Mouse (Mus musculus) layer of hippocampus, adult 2 months (tissue): ENCODE data around the gene Dync2li1. TPM values are rescaled to one million over a fixed set of nuclear protein-coding genes. Genes with fewer than 3 reads are reported as not detected.

Source experiments
- DNase-seq, 2 experiments: peaks; one replicate each; pipeline ENCODE4 v3.0.0; 2022; ENCODE audit warnings: low spot score in 2 of 2
- H3K27ac ChIP-seq: fragments of 200-600 bp; 2 replicates; pipeline ENCODE4 v1.8.1; 2022
- H3K4me3 ChIP-seq: fragments of 200-600 bp; 2 replicates; pipeline ENCODE4 v1.8.1; 2022; ENCODE audit warnings: mild to moderate bottlenecking
- CTCF ChIP-seq: fragments of 200-600 bp; conservative IDR thresholded peaks from 2 replicates; pipeline ENCODE4 v1.8.1; 2022; ENCODE audit warnings: antibody characterized with exemption, mild to moderate bottlenecking, moderate library complexity
- total RNA-seq, 2 experiments: library from RNA; stranded (reverse); gene quantifications; 2 replicates each; pipeline ENCODE4 v1.2.3; 2021

Gene Dync2li1
- total RNA-seq, 2 experiments from 2014 or later = 20.5 to 22.5 TPM

GRCm38 (mm10) chr17:84641893-84642292 lies 15.6 kb downstream of the Dync2li1 start:
- H3K4me3 ChIP-seq = no peak overlapping the region
- TF ChIP-seq CTCF = peak; percentile 82
- no peak overlapping the region for H3K27ac ChIP-seq
- peak in 1 of 2 experiments; percentile 50 for DNase-seq

GRCm38 (mm10) chr17:84642324-84642723 lies 16.0 kb downstream of the Dync2li1 start:
- Histone ChIP-seq H3K4me3 (no peak overlapping the region), H3K27ac (0 out of 2 replicates have a peak overlapping the region, but pooled peaks have one; percentile 28)
- TF ChIP-seq CTCF = no peak
- DNase-seq = no peak

- no peak for DNase-seq
- no peak for TF ChIP-seq CTCF
- no peak overlapping the region for H3K27ac ChIP-seq
- no peak overlapping the region for H3K4me3 ChIP-seq
Observed at GRCm38 (mm10) chr17:84644292-84645050, 18.2 kb downstream of the Dync2li1 start.

GRCm38 (mm10) chr17:84645119-84645518 lies 18.8 kb downstream of the Dync2li1 start:
- Histone ChIP-seq H3K4me3 (no peak overlapping the region), H3K27ac (no peak overlapping the region)
- DNase-seq = no peak
- no peak for TF ChIP-seq CTCF

- Histone ChIP-seq H3K27ac (no peak overlapping the region), H3K4me3 (no peak overlapping the region)
- TF ChIP-seq CTCF = no peak
- DNase-seq = no peak
Observed at GRCm38 (mm10) chr17:84645894-84646293, 19.6 kb downstream of the Dync2li1 start.

- DNase-seq = no peak
- H3K27ac ChIP-seq = no peak overlapping the region
- no peak for TF ChIP-seq CTCF
- no peak overlapping the region for H3K4me3 ChIP-seq
Observed at GRCm38 (mm10) chr17:84646477-84646876, 20.2 kb downstream of the Dync2li1 start.

- no peak for TF ChIP-seq CTCF
- no peak for DNase-seq
- H3K4me3 ChIP-seq = no peak overlapping the region
- no peak overlapping the region for H3K27ac ChIP-seq
Observed at GRCm38 (mm10) chr17:84647630-84648029, 21.3 kb downstream of the Dync2li1 start.

GRCm38 (mm10) chr17:84650302-84651017 lies 24.2 kb downstream of the Dync2li1 start:
- no peak for DNase-seq
- Histone ChIP-seq H3K27ac (no peak overlapping the region), H3K4me3 (no peak overlapping the region)
- no peak for TF ChIP-seq CTCF

- H3K4me3 ChIP-seq = no peak overlapping the region
- TF ChIP-seq CTCF = no peak
- no peak for DNase-seq
- no peak overlapping the region for H3K27ac ChIP-seq
Observed at GRCm38 (mm10) chr17:84653544-84653943, 27.2 kb downstream of the Dync2li1 start.

- no peak overlapping the region for H3K4me3 ChIP-seq
- H3K27ac ChIP-seq = no peak overlapping the region
- TF ChIP-seq CTCF = no peak
- DNase-seq = no peak
Observed at GRCm38 (mm10) chr17:84656205-84656604, 29.9 kb downstream of the Dync2li1 start.

GRCm38 (mm10) chr17:84656653-84657421 lies 30.5 kb downstream of the Dync2li1 start:
- no peak overlapping the region for H3K27ac ChIP-seq
- no peak for DNase-seq

GRCm38 (mm10) chr17:84657422-84657732 lies 31.1 kb downstream of the Dync2li1 start:
- Histone ChIP-seq H3K27ac (no peak overlapping the region), H3K4me3 (no peak overlapping the region)
- DNase-seq = no peak
- TF ChIP-seq CTCF = peak; percentile 13; the same call in 1 of the 2 replicates

More at GRCm38 (mm10) chr17:84656653-84657421, 30.5 kb downstream of the Dync2li1 start:
- no peak overlapping the region; the same call in 1 of the 2 replicates for H3K4me3 ChIP-seq
- TF ChIP-seq CTCF = no peak

- H3K27ac ChIP-seq = no peak overlapping the region
- no peak for DNase-seq
- no peak for TF ChIP-seq CTCF
- no peak overlapping the region for H3K4me3 ChIP-seq
Observed at GRCm38 (mm10) chr17:84657782-84658181, 31.5 kb downstream of the Dync2li1 start.
